Mouse (Mus musculus) spleen, postnatal 36 days (tissue): ENCODE results near the gene Snx10.

Experiments
- DNase-seq, 2 experiments: peaks; one replicate each; pipeline ENCODE4 v3.0.0; 2022; ENCODE audit warnings: low spot score in 2 of 2, mixed read lengths in 1 of 2

The Snx10 gene

GRCm38 (mm10) chr6:51533467-51534200 lies 9.9 kb downstream of the Snx10 start:
- peak in 1 of 2 experiments; percentile 30 for DNase-seq

- DNase-seq, result no peak
Measured at GRCm38 (mm10) chr6:51535571-51535970, 11.9 kb downstream of the Snx10 start.

- no peak for DNase-seq
Measured at GRCm38 (mm10) chr6:51540525-51540924, 16.8 kb downstream of the Snx10 start.

GRCm38 (mm10) chr6:51541422-51541821 lies 17.7 kb downstream of the Snx10 start:
- no peak for DNase-seq

- no peak for DNase-seq
Measured at GRCm38 (mm10) chr6:51542147-51542546, 18.4 kb downstream of the Snx10 start.

- DNase-seq, result no peak
Measured at GRCm38 (mm10) chr6:51543639-51544117, 20.0 kb downstream of the Snx10 start.

GRCm38 (mm10) chr6:51544118-51544681 lies 20.5 kb downstream of the Snx10 start:
- DNase-seq, result peak; percentile 42 to 52

GRCm38 (mm10) chr6:51545219-51545859 lies 21.6 kb downstream of the Snx10 start:
- DNase-seq, result peak; percentile 49 to 57

- DNase-seq, result no peak
Measured at GRCm38 (mm10) chr6:51546085-51546484, 22.4 kb downstream of the Snx10 start.

GRCm38 (mm10) chr6:51548757-51549156 lies 25.1 kb downstream of the Snx10 start:
- DNase-seq, result no peak

- no peak for DNase-seq
Measured at GRCm38 (mm10) chr6:51551267-51551802, 27.6 kb downstream of the Snx10 start.

GRCm38 (mm10) chr6:51556562-51556961 lies 32.9 kb downstream of the Snx10 start:
- no peak for DNase-seq

GRCm38 (mm10) chr6:51558311-51558710 lies 34.6 kb downstream of the Snx10 start:
- DNase-seq, result peak in 1 of 2 experiments; percentile 17

GRCm38 (mm10) chr6:51566771-51567680 lies 43.3 kb downstream of the Snx10 start:
- DNase-seq, result no peak

- no peak for DNase-seq
Measured at GRCm38 (mm10) chr6:51569086-51569485, 45.4 kb downstream of the Snx10 start.

GRCm38 (mm10) chr6:51573136-51573535 lies 49.4 kb downstream of the Snx10 start:
- no peak for DNase-seq

- DNase-seq, result no peak
Measured at GRCm38 (mm10) chr6:51574132-51574531, 50.4 kb downstream of the Snx10 start.

- DNase-seq, result no peak
Measured at GRCm38 (mm10) chr6:51578415-51578814, 54.7 kb downstream of the Snx10 start.

GRCm38 (mm10) chr6:51580040-51580680 lies 56.5 kb downstream of the Snx10 start:
- DNase-seq, result peak; percentile 55 to 56

- DNase-seq, result no peak
Measured at GRCm38 (mm10) chr6:51581418-51581817, 57.7 kb downstream of the Snx10 start.

- DNase-seq, result no peak
Measured at GRCm38 (mm10) chr6:51582051-51582450, 58.4 kb downstream of the Snx10 start.
